Mouse (Mus musculus) myocyte (in vitro differentiated cells): ENCODE results near the gene 4930562C15Rik.

Source experiments
- E2F4 ChIP-seq: IDR thresholded peaks from one replicate; pipeline ENCODE4 v1.6.1; 2011; ENCODE audit warnings: mild to moderate bottlenecking, control low read depth, moderate library complexity; ENCODE audit not compliant: insufficient read depth
- MAX ChIP-seq: IDR thresholded peaks from one replicate; pipeline ENCODE4 v1.6.1; 2011; ENCODE audit warnings: low read depth, mild to moderate bottlenecking, control low read depth
- MYOD1 ChIP-seq, 3 experiments: IDR thresholded peaks; one replicate each; pipeline ENCODE4 v1.6.1; 2011; ENCODE audit warnings: control low read depth in 2 of 3, low read depth in 2 of 3, mild to moderate bottlenecking in 2 of 3, moderate library complexity in 1 of 3; ENCODE audit not compliant: insufficient read length in 2 of 3, control insufficient read depth in 1 of 3
- MYOG ChIP-seq, 3 experiments: IDR thresholded peaks; one replicate each; pipeline ENCODE4 v1.6.1; 2011; ENCODE audit warnings: control low read depth in 2 of 3, low read depth in 2 of 3, mild to moderate bottlenecking in 2 of 3; ENCODE audit not compliant: insufficient read length in 2 of 3, control insufficient read depth in 1 of 3, insufficient read depth in 1 of 3
- POLR2A ChIP-seq: IDR thresholded peaks from one replicate; pipeline ENCODE4 v1.6.1; 2011; ENCODE audit warnings: low read depth, mild to moderate bottlenecking, control low read depth, moderate library complexity; ENCODE audit not compliant: insufficient read length
- POLR2AphosphoS2 ChIP-seq: IDR thresholded peaks from one replicate; pipeline ENCODE4 v1.6.1; 2011; ENCODE audit warnings: low read depth, control low read depth; ENCODE audit not compliant: insufficient read length
- SRF ChIP-seq: IDR thresholded peaks from one replicate; pipeline ENCODE4 v1.6.1; 2011; ENCODE audit warnings: low read depth; ENCODE audit not compliant: control insufficient read depth, insufficient read length
- TCF12 ChIP-seq: IDR thresholded peaks from one replicate; pipeline ENCODE4 v1.6.1; 2011; ENCODE audit warnings: mild to moderate bottlenecking, control low read depth; ENCODE audit not compliant: poor library complexity, insufficient read depth, severe bottlenecking
- TCF3 ChIP-seq: IDR thresholded peaks from one replicate; pipeline ENCODE4 v1.6.1; 2011; ENCODE audit warnings: low read depth, control low read depth; ENCODE audit not compliant: insufficient read length
- USF1 ChIP-seq: IDR thresholded peaks from one replicate; pipeline ENCODE4 v1.6.1; 2011; ENCODE audit warnings: low read depth, mild to moderate bottlenecking, control low read depth, moderate library complexity

- no peak for TF ChIP-seq MYOD1 (IDR thresholded peaks at IDR 0.05; ENCODE audit: control insufficient read depth in 1 of 3, insufficient read length in 2 of 3, low read depth in 2 of 3)
- TF ChIP-seq MAX, result no peak
- no peak for TF ChIP-seq POLR2A
- no peak for TF ChIP-seq USF1
- TF ChIP-seq E2F4, result no peak
- TF ChIP-seq TCF3, result no peak
- TF ChIP-seq MYOG (IDR thresholded peaks at IDR 0.05; ENCODE audit: control insufficient read depth in 1 of 3, insufficient read depth in 1 of 3, insufficient read length in 2 of 3, low read depth in 2 of 3), result no peak
- no peak for TF ChIP-seq TCF12
- no peak for TF ChIP-seq POLR2AphosphoS2
- TF ChIP-seq SRF, result no peak
Observed at GRCm38 (mm10) chr16:4901167-4901566, 66.0 kb downstream of the 4930562C15Rik start.
